Mouse (Mus musculus) embryo, embryonic 10.5 days (tissue): ENCODE data around the gene Tfdp1.

Experiments used
- DNase-seq: peaks from one replicate; pipeline ENCODE4 v3.0.0-alpha.2; 2015; ENCODE audit warnings: low spot score

Gene Tfdp1

GRCm38 (mm10) chr8:13353155-13353833, 14.7 kb downstream of the Tfdp1 start:
- no peak for DNase-seq

GRCm38 (mm10) chr8:13353883-13354282, 15.3 kb downstream of the Tfdp1 start:
- DNase-seq, result no peak

GRCm38 (mm10) chr8:13356221-13356620, 17.7 kb downstream of the Tfdp1 start:
- DNase-seq, result no peak

- DNase-seq, result no peak
Observed at GRCm38 (mm10) chr8:13356681-13357080, 18.1 kb downstream of the Tfdp1 start.

- no peak for DNase-seq
Observed at GRCm38 (mm10) chr8:13360213-13360612, 21.7 kb downstream of the Tfdp1 start.

- DNase-seq, result peak; percentile 11
Observed at GRCm38 (mm10) chr8:13361865-13362264, 23.3 kb downstream of the Tfdp1 start.

- DNase-seq, result no peak
Observed at GRCm38 (mm10) chr8:13373151-13373662, 34.7 kb downstream of the Tfdp1 start.

- DNase-seq, result no peak
Observed at GRCm38 (mm10) chr8:13381630-13382029, 43.1 kb downstream of the Tfdp1 start.

GRCm38 (mm10) chr8:13382536-13382935, 44.0 kb downstream of the Tfdp1 start:
- no peak for DNase-seq

- DNase-seq, result no peak
Observed at GRCm38 (mm10) chr8:13382999-13383398, 44.4 kb downstream of the Tfdp1 start.

GRCm38 (mm10) chr8:13386366-13386765, 47.8 kb downstream of the Tfdp1 start:
- DNase-seq, result no peak

GRCm38 (mm10) chr8:13387728-13388127, 49.2 kb downstream of the Tfdp1 start:
- no peak for DNase-seq

GRCm38 (mm10) chr8:13388744-13389143, 50.2 kb downstream of the Tfdp1 start:
- no peak for DNase-seq

- no peak for DNase-seq
Observed at GRCm38 (mm10) chr8:13393869-13394268, 55.3 kb downstream of the Tfdp1 start.

- no peak for DNase-seq
Observed at GRCm38 (mm10) chr8:13396725-13397124, 58.2 kb downstream of the Tfdp1 start, which contains the start of gene Atp4b. Gene Atp4b (minus strand): TSS chr8:13396825.

- DNase-seq, result no peak
Observed at GRCm38 (mm10) chr8:13403517-13403916, 65.0 kb downstream of the Tfdp1 start.

GRCm38 (mm10) chr8:13404666-13405131, 66.1 kb downstream of the Tfdp1 start, which contains the start of gene Grk1:
Gene Grk1 (plus strand): TSS chr8:13405081.
- DNase-seq, result no peak

GRCm38 (mm10) chr8:13406011-13406410, 67.5 kb downstream of the Tfdp1 start:
- DNase-seq, result no peak

GRCm38 (mm10) chr8:13411597-13411996, 73.0 kb downstream of the Tfdp1 start:
- DNase-seq, result peak; percentile 84

- peak; percentile 79 for DNase-seq
Observed at GRCm38 (mm10) chr8:13412891-13413558, 74.5 kb downstream of the Tfdp1 start.

GRCm38 (mm10) chr8:13413823-13414390, 75.4 kb downstream of the Tfdp1 start:
- no peak for DNase-seq

GRCm38 (mm10) chr8:13415879-13416278, 77.3 kb downstream of the Tfdp1 start:
- DNase-seq, result no peak

- no peak for DNase-seq
Observed at GRCm38 (mm10) chr8:13419111-13419639, 80.6 kb downstream of the Tfdp1 start.
